Mouse (Mus musculus): Measurements from ENCODE around the gene Zfp967. TPM values are rescaled to one million over a fixed set of nuclear protein-coding genes. Genes with fewer than 3 reads are reported as not detected.
"Not testable (repeated sequence)": the region's sequence is repeated elsewhere in the genome, so short reads cannot be mapped to it uniquely, and the experiment has no call there.

Gene Zfp967
- polyA plus RNA-seq (2015; fragmentation: Nextera tagmentation; extraction: Ambion mirVana) = not detected in 2 replicates

DNA sequence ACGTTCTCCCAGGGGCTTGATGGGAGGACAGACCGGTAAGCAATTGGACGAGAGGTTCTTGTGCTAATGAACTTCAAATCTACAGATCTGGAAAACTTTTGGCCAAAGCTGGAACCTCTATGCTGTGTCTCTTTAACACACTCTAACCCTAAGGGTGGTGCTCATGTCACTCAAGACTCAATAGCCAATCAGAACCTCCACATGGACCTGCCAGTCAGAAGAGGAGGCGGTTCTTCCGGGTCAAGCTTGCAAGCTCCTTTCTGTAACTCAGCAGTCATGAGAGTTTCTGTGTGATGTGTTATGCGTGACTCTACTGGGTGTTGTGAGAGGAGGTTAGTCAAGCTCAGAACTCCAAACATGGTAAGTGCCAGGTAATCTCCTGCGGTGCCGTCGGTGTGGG lies at the start of gene Zfp967:
Zfp967 (plus strand) TSS at position 301 of the 400 bp plus-strand sequence.
- not testable (repeated sequence) for H3K36me3 ChIP-seq; H3K9me3 ChIP-seq (replicated peaks); H3K4me1 ChIP-seq (replicated peaks); H3K27me3 ChIP-seq; H3K27ac ChIP-seq; H3K9ac ChIP-seq; DNase-seq; ATAC-seq (ENCODE audit: low read depth); H3K4me3 ChIP-seq (replicated peaks); H3K4me2 ChIP-seq
- WGBS (ENCODE audit: insufficient replicate concordance) = no CpG with 5 or more reads among the region's 9 CpGs

DNA sequence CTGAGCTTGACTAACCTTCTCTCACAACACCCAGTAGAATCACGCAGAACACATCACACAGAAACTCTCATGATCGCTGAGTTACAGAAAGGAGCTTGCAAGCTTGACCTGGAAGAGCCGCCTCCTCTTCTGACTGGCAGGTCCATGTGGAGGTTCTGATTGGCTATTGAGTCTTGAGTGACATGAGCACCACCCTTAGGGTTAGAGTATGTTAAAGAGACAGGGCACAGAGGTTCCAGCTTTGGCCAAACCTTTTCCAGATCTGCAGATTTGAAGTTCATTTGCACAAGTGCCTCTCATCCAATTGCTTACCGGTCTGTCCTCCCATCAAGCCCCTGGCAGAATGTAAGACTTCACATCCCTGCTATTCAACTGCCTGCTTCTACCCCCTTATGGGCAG lies 34.2 kb upstream of the Zfp967 start, which contains the start of gene Gm14434:
Gm14434 (minus strand) TSS at position 101 of the 400 bp plus-strand sequence.
- not testable (repeated sequence) for H3K4me3 ChIP-seq (replicated peaks); H3K27me3 ChIP-seq; ATAC-seq (ENCODE audit: low read depth); H3K27ac ChIP-seq; H3K4me2 ChIP-seq; H3K36me3 ChIP-seq; H3K4me1 ChIP-seq (replicated peaks); DNase-seq; H3K9me3 ChIP-seq (replicated peaks); H3K9ac ChIP-seq
- WGBS (ENCODE audit: insufficient replicate concordance) = no CpG with 5 or more reads among the region's 4 CpGs

Other genes starting within 250 kb of the Zfp967 start
- gene Gm11009, start 201.6 kb upstream of the Zfp967 start, polyA plus RNA-seq (2015; fragmentation: Nextera tagmentation; extraction: Ambion mirVana) = not detected in 2 replicates
- gene Gm14435, start 97.5 kb upstream of the Zfp967 start, polyA plus RNA-seq (2015; fragmentation: Nextera tagmentation; extraction: Ambion mirVana) = 3.9 and 5.3 TPM in 2 replicates
- 0.65 and 4.7 TPM in 2 replicates for gene Gm14434, start 34.3 kb upstream of the Zfp967 start, polyA plus RNA-seq (2015; fragmentation: Nextera tagmentation; extraction: Ambion mirVana)
- gene Gm14308, start 115.3 kb downstream of the Zfp967 start, polyA plus RNA-seq (2015; fragmentation: Nextera tagmentation; extraction: Ambion mirVana) = 4.3 and 4.4 TPM in 2 replicates
- 2.7 and 3.0 TPM in 2 replicates for gene Zfp973, start 149.5 kb downstream of the Zfp967 start, polyA plus RNA-seq (2015; fragmentation: Nextera tagmentation; extraction: Ambion mirVana)
- 6.0 and 7.0 TPM in 2 replicates for gene Gm14305, start 187.3 kb downstream of the Zfp967 start, polyA plus RNA-seq (2015; fragmentation: Nextera tagmentation; extraction: Ambion mirVana)

Data from liver, embryonic 13.5 days (tissue).